Mouse (Mus musculus) lung, embryonic 14.5 days (tissue): ENCODE data around the gene Psma1. TPM values are rescaled to one million over a fixed set of nuclear protein-coding genes. Genes with fewer than 3 reads are reported as not detected.

Experiments
- ATAC-seq: fragments of 200-750 bp; cut with Nextera tagmentation; 2 replicates; pipeline ENCODE4 v1.8.0; 2017; ENCODE audit warnings: mild to moderate bottlenecking, moderate TSS enrichment, moderate library complexity; ENCODE audit not compliant: insufficient read depth
- DNase-seq: peaks from one replicate; pipeline ENCODE4 v3.0.0-alpha.2; 2015
- H3K27ac ChIP-seq: fragments of 300-500 bp; sonication (generic); 2 replicates; pipeline ENCODE4 v1.5.1; 2014; ENCODE audit warnings: low read depth, mild to moderate bottlenecking, moderate library complexity
- H3K27me3 ChIP-seq: fragments of 300-500 bp; sonication (generic); 2 replicates; pipeline ENCODE4 v1.6.1; 2014; ENCODE audit warnings: low read length, control low read depth; ENCODE audit not compliant: insufficient read depth
- H3K36me3 ChIP-seq: fragments of 300-500 bp; sonication (generic); 2 replicates; pipeline ENCODE4 v1.6.1; 2014; ENCODE audit warnings: control low read depth; ENCODE audit not compliant: insufficient read depth
- H3K4me1 ChIP-seq: fragments of 300-500 bp; sonication (generic); 2 replicates; pipeline ENCODE4 v1.6.1; 2014; ENCODE audit warnings: antibody characterized with exemption, control low read depth; ENCODE audit not compliant: insufficient read depth
- H3K4me2 ChIP-seq: fragments of 300-500 bp; sonication (generic); 2 replicates; pipeline ENCODE4 v1.6.1; 2014; ENCODE audit warnings: mild to moderate bottlenecking
- H3K4me3 ChIP-seq: fragments of 300-500 bp; sonication (generic); 2 replicates; pipeline ENCODE4 v1.5.1; 2014; ENCODE audit warnings: low read depth, low read length
- H3K9ac ChIP-seq: fragments of 300-500 bp; sonication (generic); 2 replicates; pipeline ENCODE4 v1.6.1; 2014
- H3K9me3 ChIP-seq: fragments of 300-500 bp; sonication (generic); 2 replicates; pipeline ENCODE4 v1.6.1; 2016; ENCODE audit warnings: low read depth, low read length, control low read depth
- CTCF ChIP-seq: IDR thresholded peaks from 2 replicates; pipeline ENCODE4 v1.5.1; 2016; ENCODE audit warnings: antibody characterized with exemption, low read depth
- WGBS: fragments of 180-500 bp; shearing (Covaris S2); extraction: QIAGEN DNeasy Blood & Tissue Kit; methylation state at CpG from one replicate; pipeline ENCODE4 v1.1.7; 2014; 5-methylcytosine and 5-hydroxymethylcytosine counted together
- polyA plus RNA-seq: library from polyadenylated mRNA; unstranded; fragments of >200 nt; fragmentation: Nextera tagmentation; extraction: Ambion mirVana; gene quantifications from 2 replicates; pipeline ENCODE4 v1.2.1, GENCODE M21; 2014

The Psma1 gene
- polyA plus RNA-seq, 1 experiment from 2014 or later = 430 TPM

DNA sequence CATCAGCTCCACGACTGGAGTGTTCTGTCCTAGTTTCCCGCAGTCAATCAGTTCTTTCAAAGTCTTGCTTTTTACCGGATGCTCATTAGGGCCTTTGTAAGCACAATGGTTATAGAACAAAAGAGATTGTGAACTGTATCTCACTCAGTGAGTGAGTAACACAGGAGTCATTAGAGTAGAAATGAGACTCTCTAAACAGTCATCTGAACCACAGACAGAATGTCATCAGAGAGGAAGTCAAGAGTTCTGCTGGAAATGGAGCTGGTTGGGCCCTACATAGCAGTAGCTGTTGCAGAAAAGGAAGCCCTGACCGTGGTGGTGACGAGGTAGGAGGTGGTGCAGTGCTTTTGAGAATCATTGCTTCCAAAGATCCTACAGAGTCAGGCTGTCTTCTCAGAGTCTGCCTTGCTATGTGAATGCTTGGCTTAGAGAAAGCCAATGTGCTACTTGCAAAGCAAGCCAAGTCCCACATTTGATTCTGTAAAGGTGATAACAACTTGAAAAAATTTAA, 40.5 kb upstream of the Psma1 start:
- no peak for DNase-seq
- Histone ChIP-seq H3K27ac (no peak overlapping the region), H3K4me2 (no peak overlapping the region), H3K27me3 (no peaks in the 10 kb centered on the region), H3K36me3 (no peaks in the 10 kb centered on the region), H3K4me3 (no peak overlapping the region), H3K4me1 (peaks cover 6% of the 10 kb centered on the region), H3K9me3 (no peaks in the 10 kb centered on the region), H3K9ac (no peak overlapping the region)
- no peak for TF ChIP-seq CTCF
- 73% methylated on average over 5 of the region's 5 CpGs for WGBS
- no peak for ATAC-seq

GRCm38 (mm10) chr7:114311209-114311608, 35.3 kb upstream of the Psma1 start:
- no peak overlapping the region for H3K27ac ChIP-seq
- H3K4me3 ChIP-seq = no peak overlapping the region
- peak; percentile 57 for DNase-seq
- no peak overlapping the region for H3K9ac ChIP-seq
- ATAC-seq = peak; percentile 87
- 0 out of 2 replicates have a peak, but pooled peaks cover 4% of the 10 kb centered on the region for H3K4me1 ChIP-seq
- no peaks in the 10 kb centered on the region for H3K9me3 ChIP-seq
- no peak overlapping the region for H3K4me2 ChIP-seq
- TF ChIP-seq CTCF = no peak
- H3K36me3 ChIP-seq = no peaks in the 10 kb centered on the region
- WGBS = 15% methylated on average over 5 of the region's 5 CpGs
- no peaks in the 10 kb centered on the region for H3K27me3 ChIP-seq

- WGBS = 58% methylated on average over 4 of the region's 4 CpGs
- H3K27me3 ChIP-seq = no peaks in the 10 kb centered on the region
Measured at GRCm38 (mm10) chr7:114309020-114309419, 33.1 kb upstream of the Psma1 start.

DNA sequence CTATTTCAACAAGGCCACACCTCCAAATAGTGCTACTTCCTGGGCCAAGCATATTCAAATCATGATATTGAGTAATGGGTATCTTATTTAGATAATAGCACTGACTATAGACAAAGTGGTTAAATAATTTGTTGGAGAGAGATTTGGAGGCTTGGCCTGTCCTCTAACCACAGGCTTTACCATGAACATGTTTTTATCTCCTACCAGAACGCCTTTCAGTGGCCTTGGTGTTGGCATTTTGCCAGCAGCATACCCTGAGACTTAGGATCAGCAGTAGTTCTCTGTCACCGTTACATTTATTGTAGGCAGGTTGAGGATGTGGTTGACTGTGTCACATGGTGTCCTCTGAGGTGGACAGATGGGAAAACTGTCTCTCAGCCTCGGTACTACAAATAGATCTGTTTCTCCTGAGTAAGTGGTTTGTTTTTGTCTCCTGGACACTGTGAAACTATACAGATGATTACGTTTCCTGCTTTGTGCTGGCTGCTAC, 25.4 kb upstream of the Psma1 start:
- TF ChIP-seq CTCF = no peak
- ATAC-seq = no peak
- H3K27ac ChIP-seq = no peak overlapping the region

More at GRCm38 (mm10) chr7:114309020-114309419, 33.1 kb upstream of the Psma1 start:
- Histone ChIP-seq H3K9me3 (no peaks in the 10 kb centered on the region), H3K9ac (no peak overlapping the region), H3K36me3 (no peaks in the 10 kb centered on the region), H3K4me3 (no peak overlapping the region), H3K4me2 (no peak overlapping the region), H3K4me1 (0 out of 2 replicates have a peak, but pooled peaks cover 4% of the 10 kb centered on the region), H3K27ac (no peak overlapping the region)
- DNase-seq (no peak), ATAC-seq (no peak)
- TF ChIP-seq CTCF = no peak

GRCm38 (mm10) chr7:114300782-114301181, 24.9 kb upstream of the Psma1 start:
- no peak for TF ChIP-seq CTCF
- ATAC-seq = no peak
- 82% methylated on average over 2 of the region's 2 CpGs for WGBS
- H3K4me1 ChIP-seq = no peaks in the 10 kb centered on the region
- no peaks in the 10 kb centered on the region for H3K36me3 ChIP-seq
- no peak overlapping the region for H3K4me3 ChIP-seq
- no peaks in the 10 kb centered on the region for H3K27me3 ChIP-seq
- no peaks in the 10 kb centered on the region for H3K9me3 ChIP-seq
- no peak for DNase-seq
- no peak overlapping the region for H3K27ac ChIP-seq
- no peak overlapping the region for H3K4me2 ChIP-seq
- H3K9ac ChIP-seq = no peak overlapping the region

More for the DNA sequence above, 25.4 kb upstream of the Psma1 start:
- no peak overlapping the region for H3K4me3 ChIP-seq
- H3K4me1 ChIP-seq = no peaks in the 10 kb centered on the region
- 47% methylated on average over 4 of the region's 4 CpGs for WGBS
- H3K27me3 ChIP-seq = no peaks in the 10 kb centered on the region
- DNase-seq = no peak
- no peaks in the 10 kb centered on the region for H3K36me3 ChIP-seq
- H3K9ac ChIP-seq = no peak overlapping the region
- H3K4me2 ChIP-seq = no peak overlapping the region
- no peaks in the 10 kb centered on the region for H3K9me3 ChIP-seq

DNA sequence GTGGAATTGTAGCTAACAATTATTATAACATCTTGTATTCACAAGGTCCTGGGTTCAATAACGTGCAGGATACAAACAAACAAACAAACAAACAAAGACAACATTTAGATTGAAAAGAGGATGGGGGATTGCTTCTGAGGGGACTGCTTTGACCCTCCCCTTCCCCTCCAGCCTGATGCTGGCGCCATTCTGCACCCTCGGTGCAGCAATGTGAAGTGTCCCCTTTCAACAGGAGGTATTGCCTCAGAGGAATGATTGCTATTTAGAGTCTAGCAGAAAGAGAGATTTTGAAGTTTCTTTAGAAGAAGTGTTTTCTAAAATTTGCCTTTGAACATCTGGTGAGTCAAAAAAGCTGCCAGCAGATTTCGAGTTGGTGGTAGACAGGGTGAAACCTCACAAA, 23.3 kb upstream of the Psma1 start:
- Histone ChIP-seq H3K36me3 (no peaks in the 10 kb centered on the region), H3K4me3 (no peak overlapping the region), H3K27ac (no peak overlapping the region), H3K4me1 (no peaks in the 10 kb centered on the region), H3K27me3 (no peaks in the 10 kb centered on the region), H3K4me2 (no peak overlapping the region), H3K9me3 (no peaks in the 10 kb centered on the region), H3K9ac (no peak overlapping the region)
- no peak for DNase-seq
- no peak for TF ChIP-seq CTCF
- WGBS = 43% methylated on average over 4 of the region's 4 CpGs
- ATAC-seq = no peak

- Histone ChIP-seq H3K36me3 (no peaks in the 10 kb centered on the region), H3K4me2 (no peak overlapping the region), H3K9ac (no peak overlapping the region), H3K27me3 (no peaks in the 10 kb centered on the region), H3K4me3 (no peak overlapping the region), H3K9me3 (no peaks in the 10 kb centered on the region), H3K4me1 (no peaks in the 10 kb centered on the region), H3K27ac (no peak overlapping the region)
- DNase-seq (no peak), ATAC-seq (no peak)
- WGBS = 83% methylated on average over 5 of the region's 5 CpGs
- TF ChIP-seq CTCF = peak; percentile 53
Measured at GRCm38 (mm10) chr7:114294698-114295097, 18.8 kb upstream of the Psma1 start.
